23 mouse cellular contexts compared by ENCODE assay signal in genomic region chr17:87089296-87089695, GRCm38 (mm10). TPM values are rescaled to one million over a fixed set of nuclear protein-coding genes. Genes with fewer than 3 reads are reported as not detected.
DNase-seq lines count a peak whose midpoint lies in the region; ATAC-seq lines count a peak whose summit lies in the region.
"Had no signal": no experiment of that assay in that cellular context is flagged by ENCODE, and none has a peak within 500 bp of the region (broad histone marks: within the 10 kb centered on the region; RNA-seq: fewer than 3 reads in every experiment).

No protein-coding gene starts in this region.

- H3K27me3 ChIP-seq in heart, embryonic 10.5 days (ENCODE audit: insufficient read depth, poor library complexity, severe bottlenecking): no peaks in the 10 kb centered on the region
- H3K27me3 ChIP-seq in intestine, embryonic 14.5 days (replicated peaks; ENCODE audit: control insufficient read depth, insufficient read depth, low read length): no peaks in the 10 kb centered on the region
- no peaks in the 10 kb centered on the region for H3K27me3 ChIP-seq in intestine, embryonic 15.5 days (replicated peaks)
- H3K27me3 ChIP-seq: CH12.LX, Patski had no signal

- no peak overlapping the region for H3K27ac ChIP-seq in heart, embryonic 10.5 days
- H3K27ac ChIP-seq in intestine, embryonic 14.5 days (ENCODE audit: low read depth): no peak overlapping the region
- no peak overlapping the region for H3K27ac ChIP-seq in intestine, embryonic 15.5 days

- H3K4me1 ChIP-seq in heart, embryonic 10.5 days: peaks cover 8% of the 10 kb centered on the region; the same call in 1 of the 2 replicates
- no peaks in the 10 kb centered on the region for H3K4me1 ChIP-seq in intestine, embryonic 14.5 days (replicated peaks; ENCODE audit: control insufficient read depth, insufficient read depth, low read length)
- no peaks in the 10 kb centered on the region for H3K4me1 ChIP-seq in intestine, embryonic 15.5 days (replicated peaks)

- no peak overlapping the region for H3K9ac ChIP-seq in intestine, embryonic 14.5 days (ENCODE audit: low read length)
- H3K9ac ChIP-seq in intestine, embryonic 15.5 days: no peak overlapping the region

- H3K4me2 ChIP-seq in intestine, embryonic 14.5 days (ENCODE audit: low read length): no peak overlapping the region
- H3K4me2 ChIP-seq in intestine, embryonic 15.5 days (replicated peaks): no peak overlapping the region

- no peak for ATAC-seq in intestine, embryonic 14.5 days (replicated peaks; ENCODE audit: low FRiP score, low TSS enrichment, low read depth)
- ATAC-seq in intestine, embryonic 15.5 days: no peak
- ATAC-seq: activated CD4-positive, CD25-positive, alpha-beta regulatory T cell, adult 4 months; CD4-positive, CD25-positive, alpha-beta regulatory T cell, adult 4 months; Patski had no signal

- H3K9me3 ChIP-seq in heart, embryonic 10.5 days: no peaks in the 10 kb centered on the region
- H3K9me3 ChIP-seq in intestine, embryonic 14.5 days (ENCODE audit: control insufficient read depth, low read length): no peaks in the 10 kb centered on the region
- H3K9me3 ChIP-seq in intestine, embryonic 15.5 days: no peaks in the 10 kb centered on the region
- H3K9me3 ChIP-seq: G1E had no signal

- no peaks in the 10 kb centered on the region for H3K36me3 ChIP-seq in heart, embryonic 10.5 days
- H3K36me3 ChIP-seq in intestine, embryonic 14.5 days (ENCODE audit: control insufficient read depth, insufficient read depth, low read length): no peaks in the 10 kb centered on the region
- H3K36me3 ChIP-seq in intestine, embryonic 15.5 days: no peaks in the 10 kb centered on the region
- H3K36me3 ChIP-seq: G1E had no signal

- intact Hi-C loops in heart, postnatal 10 days (cut with DNase I): no loop called here

- H3K4me3 ChIP-seq in heart, embryonic 10.5 days: no peak overlapping the region
- H3K4me3 ChIP-seq in intestine, embryonic 14.5 days (ENCODE audit: low read depth, low read length): no peak overlapping the region
- no peak overlapping the region for H3K4me3 ChIP-seq in intestine, embryonic 15.5 days (replicated peaks)

- DNase-seq in adrenal gland, adult 2 months: peak; percentile 1
- DNase-seq in adrenal gland, adult (ENCODE audit: inconsistent age in 2 of 2, low spot score in 1 of 2): no peak
- peak; percentile 73 for DNase-seq in heart, adult 11 months
- no peak for DNase-seq in heart, postnatal 10 days
- peak; percentile 58 for DNase-seq in heart, embryonic 10.5 days (ENCODE audit: low spot score)
- no peak for DNase-seq in heart, adult 9 months (ENCODE audit: low spot score in 2 of 2)
- peak; percentile 18 for DNase-seq in intestine, embryonic 14.5 days (ENCODE audit: low spot score)
- DNase-seq: adrenal gland, adult 8-10 months; adrenal gland, postnatal 10 days; adrenal gland, postnatal 14 days; adrenal gland, postnatal 25 days; adrenal gland, postnatal 36 days; B cell, adult 2 months; cerebellum, adult 11 months; cerebellum, adult 11-12 months; cerebellum, adult 18-20 months; cerebellum, adult 2 months had no signal

- 76% methylated on average over 7 of the region's 7 CpGs for WGBS in heart, embryonic 10.5 days
- 84% methylated on average over 7 of the region's 7 CpGs for WGBS in intestine, embryonic 14.5 days
- WGBS in intestine, embryonic 15.5 days: 80% methylated on average over 7 of the region's 7 CpGs

RNA-seq across cellular contexts. Expression of gene Socs5, which starts 18.2 kb away (rescaled TPM):
- 10 to 100 TPM; 60.2 to 96.4 TPM for total RNA-seq in adrenal gland, adult 2 months (2021)
- 63.5 and 68.3 TPM in 2 replicates for polyA plus RNA-seq in adrenal gland, adult 2 months (2012; rRNA removed)
- total RNA-seq in heart, postnatal 10 days (2021): 10 to 100 TPM; 30.7 to 32.0 TPM
- polyA plus RNA-seq in heart, embryonic 10.5 days (2016; fragmentation: Nextera tagmentation; extraction: Ambion mirVana): 9.4 and 11.0 TPM in 2 replicates
- 11.6 and 14.1 TPM in 2 replicates for polyA plus RNA-seq in intestine, embryonic 14.5 days (2014; fragmentation: Nextera tagmentation; extraction: Ambion mirVana)
- polyA plus RNA-seq in intestine, embryonic 15.5 days (2015; fragmentation: Nextera tagmentation; extraction: Ambion mirVana): 9.2 and 10.7 TPM in 2 replicates

Comparison
In these comparisons a context has a peak if more than half of its experiments do, and no peak if none do; other contexts are left out.
1. DNase-seq: peak in adrenal gland, adult 2 months (single experiment), heart, adult 11 months (single experiment), heart, embryonic 10.5 days (single experiment) and intestine, embryonic 14.5 days (single experiment); none in adrenal gland, adult (0 of 2), heart, postnatal 10 days (0 of 2) and heart, adult 9 months (0 of 2).